Mouse (Mus musculus) liver, embryonic 16.5 days (tissue): Measurements from ENCODE around the gene Caln1. TPM values are rescaled to one million over a fixed set of nuclear protein-coding genes. Genes with fewer than 3 reads are reported as not detected.
A peak's percentile ranks its signal among the peaks of the same experiment; 100 is the strongest.

Experiments used
- ATAC-seq: fragments of 200-750 bp; cut with Nextera tagmentation; 2 replicates; pipeline ENCODE4 v1.8.0; 2017; ENCODE audit warnings: low read depth, mild to moderate bottlenecking, moderate number of reproducible peaks, moderate library complexity
- H3K27ac ChIP-seq: fragments of 300-500 bp; sonication (generic); 2 replicates; pipeline ENCODE4 v1.5.1; 2014; ENCODE audit warnings: mild to moderate bottlenecking, low read length
- H3K27me3 ChIP-seq: fragments of 300-500 bp; sonication (generic); 2 replicates; pipeline ENCODE4 v1.6.1; 2014; ENCODE audit warnings: low read depth, low read length, mixed read lengths; ENCODE audit not compliant: control insufficient read depth, insufficient read depth
- H3K36me3 ChIP-seq: fragments of 300-500 bp; sonication (generic); 2 replicates; pipeline ENCODE4 v1.6.1; 2014; ENCODE audit warnings: mild to moderate bottlenecking; ENCODE audit not compliant: control insufficient read depth, insufficient read depth
- H3K4me1 ChIP-seq: fragments of 300-500 bp; sonication (generic); 2 replicates; pipeline ENCODE4 v1.6.1; 2014; ENCODE audit warnings: low read depth, low read length, mixed read lengths; ENCODE audit not compliant: control insufficient read depth
- H3K4me2 ChIP-seq: fragments of 300-500 bp; sonication (generic); 2 replicates; pipeline ENCODE4 v1.6.1; 2014; ENCODE audit warnings: low read depth, low read length, mixed read lengths
- H3K4me3 ChIP-seq: fragments of 300-500 bp; sonication (generic); 2 replicates; pipeline ENCODE4 v1.5.1; 2014; ENCODE audit warnings: low read depth, mild to moderate bottlenecking, low read length
- H3K9ac ChIP-seq: fragments of 300-500 bp; sonication (generic); 2 replicates; pipeline ENCODE4 v1.6.1; 2014; ENCODE audit warnings: low read depth, low read length
- H3K9me3 ChIP-seq: fragments of 300-500 bp; sonication (generic); replicated peaks from 2 replicates; pipeline ENCODE4 v1.6.1; 2016; ENCODE audit warnings: low read length; ENCODE audit not compliant: control insufficient read depth
- WGBS: fragments of 180-500 bp; shearing (Covaris S2); extraction: QIAGEN DNeasy Blood & Tissue Kit; methylation state at CpG from one replicate; pipeline ENCODE4 v1.1.7; 2014; ENCODE audit not compliant: insufficient replicate concordance; 5-methylcytosine and 5-hydroxymethylcytosine counted together
- polyA plus RNA-seq: library from polyadenylated mRNA; unstranded; fragments of >200 nt; fragmentation: Nextera tagmentation; extraction: Ambion mirVana; gene quantifications from 2 replicates; pipeline ENCODE4 v1.2.1, GENCODE M21; 2015

The Caln1 gene
- polyA plus RNA-seq, 1 experiment from 2014 or later = not detected

DNA sequence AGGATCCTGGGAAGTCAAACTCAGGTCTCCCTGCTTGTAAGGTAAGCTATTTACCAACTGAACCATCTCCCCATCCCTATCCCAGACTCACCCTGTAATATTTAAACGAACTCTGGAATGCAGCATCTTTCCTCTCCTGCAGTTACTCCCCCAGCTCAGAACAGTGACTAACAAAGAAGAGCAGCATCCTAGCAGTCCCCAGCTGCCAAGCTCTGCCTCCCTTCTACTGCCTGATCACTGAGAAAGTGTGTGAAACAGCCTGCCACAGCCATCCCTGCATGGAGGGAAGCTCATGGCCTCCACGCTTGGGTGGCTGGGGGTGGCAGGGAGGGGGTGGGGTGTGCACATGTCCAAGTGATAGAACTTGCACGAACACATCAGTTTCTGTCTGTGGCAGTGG lies 303.3 kb downstream of the Caln1 start:
- H3K4me3 ChIP-seq = no peak overlapping the region
- no peak overlapping the region for H3K9ac ChIP-seq
- 45% methylated on average over 3 of the region's 3 CpGs for WGBS
- no peaks in the 10 kb centered on the region for H3K4me1 ChIP-seq
- no peak overlapping the region for H3K27ac ChIP-seq
- H3K4me2 ChIP-seq = no peak overlapping the region
- no peaks in the 10 kb centered on the region for H3K36me3 ChIP-seq
- no peak for ATAC-seq
- H3K27me3 ChIP-seq = no peaks in the 10 kb centered on the region
- no peaks in the 10 kb centered on the region for H3K9me3 ChIP-seq

DNA sequence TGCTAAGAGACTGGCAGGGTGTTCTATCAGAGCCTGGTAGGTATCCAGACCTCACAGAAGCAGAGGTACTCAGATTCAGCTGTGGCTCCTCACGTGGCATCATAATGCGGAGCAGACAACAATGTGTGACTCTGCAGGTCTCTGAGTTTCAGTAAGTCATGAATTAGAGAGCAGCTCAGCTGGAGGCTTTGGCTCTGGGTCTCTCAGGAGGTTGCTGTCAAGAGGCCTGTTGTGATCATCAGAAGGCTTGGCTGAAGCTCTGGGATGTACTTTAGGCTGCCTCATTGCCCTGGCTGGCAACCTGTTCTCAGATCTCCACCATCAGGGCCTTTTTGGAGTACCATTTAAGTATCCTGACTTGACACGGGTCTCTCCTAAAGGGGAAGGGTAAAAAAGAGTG lies 303.8 kb downstream of the Caln1 start:
- Histone ChIP-seq H3K9ac (no peak overlapping the region), H3K36me3 (no peaks in the 10 kb centered on the region), H3K9me3 (no peaks in the 10 kb centered on the region), H3K4me2 (no peak overlapping the region), H3K4me3 (no peak overlapping the region), H3K27me3 (no peaks in the 10 kb centered on the region), H3K4me1 (no peaks in the 10 kb centered on the region), H3K27ac (no peak overlapping the region)
- 51% methylated on average over 3 of the region's 3 CpGs for WGBS
- ATAC-seq = no peak

DNA sequence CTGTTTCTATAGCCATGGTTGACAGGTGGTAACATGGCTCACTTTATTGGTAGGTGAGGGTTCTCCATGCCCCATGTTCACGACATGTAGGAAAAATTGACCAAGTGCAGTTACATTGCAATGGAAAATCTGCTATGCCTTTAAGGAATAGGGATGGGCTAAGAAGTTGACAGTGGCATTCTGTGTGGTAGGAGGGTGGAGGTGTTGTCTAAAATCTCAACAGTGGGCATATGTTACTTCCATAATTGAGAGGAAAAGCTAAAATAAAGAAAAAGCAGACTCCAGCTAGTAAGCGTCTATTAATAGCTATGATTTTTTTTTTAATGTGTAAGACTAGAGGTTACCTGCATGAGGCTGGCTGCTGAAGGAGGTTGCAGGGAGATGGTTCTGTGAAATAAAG lies 308.6 kb downstream of the Caln1 start:
- Histone ChIP-seq H3K9ac (no peak overlapping the region), H3K4me2 (no peak overlapping the region), H3K9me3 (no peaks in the 10 kb centered on the region), H3K27ac (no peak overlapping the region), H3K4me1 (no peaks in the 10 kb centered on the region), H3K27me3 (no peaks in the 10 kb centered on the region), H3K4me3 (no peak overlapping the region), H3K36me3 (no peaks in the 10 kb centered on the region)
- WGBS = 54% methylated on average over 2 of the region's 2 CpGs
- no peak for ATAC-seq

DNA sequence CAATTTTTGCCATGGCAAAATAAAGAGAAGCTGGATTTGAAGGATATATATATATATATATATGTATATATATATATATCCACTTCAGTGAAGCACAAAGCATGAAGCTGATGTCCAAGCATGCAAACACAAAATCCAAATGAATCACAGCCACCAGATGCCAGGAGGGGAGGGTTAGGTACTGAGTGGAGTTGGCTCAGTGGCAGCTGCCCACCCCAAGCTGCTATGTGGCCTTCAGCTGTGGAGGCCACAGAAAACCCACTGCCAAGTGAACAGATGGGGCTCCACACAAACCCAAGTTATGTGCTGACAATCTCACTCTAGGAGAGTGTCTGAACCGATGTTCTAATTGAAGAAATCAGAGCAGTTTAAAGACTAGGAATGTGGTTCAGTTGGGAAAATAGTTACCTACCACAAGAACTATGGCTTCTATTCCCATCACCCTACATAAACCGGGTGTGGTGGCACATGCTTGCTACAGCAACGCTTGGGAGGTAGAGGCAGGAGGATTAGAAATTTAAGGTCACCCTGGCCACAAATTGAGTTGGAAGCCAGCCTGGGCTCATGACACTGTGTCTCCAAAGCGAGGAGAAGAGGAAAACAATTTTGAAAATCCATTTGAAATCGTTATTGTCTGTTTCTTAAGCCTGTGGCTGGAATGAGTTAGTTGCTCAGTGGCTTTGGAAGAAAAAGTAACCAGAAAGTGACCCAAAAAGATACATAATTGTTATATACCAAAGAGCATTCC lies 316.8 kb downstream of the Caln1 start:
- H3K36me3 ChIP-seq = no peaks in the 10 kb centered on the region

DNA sequence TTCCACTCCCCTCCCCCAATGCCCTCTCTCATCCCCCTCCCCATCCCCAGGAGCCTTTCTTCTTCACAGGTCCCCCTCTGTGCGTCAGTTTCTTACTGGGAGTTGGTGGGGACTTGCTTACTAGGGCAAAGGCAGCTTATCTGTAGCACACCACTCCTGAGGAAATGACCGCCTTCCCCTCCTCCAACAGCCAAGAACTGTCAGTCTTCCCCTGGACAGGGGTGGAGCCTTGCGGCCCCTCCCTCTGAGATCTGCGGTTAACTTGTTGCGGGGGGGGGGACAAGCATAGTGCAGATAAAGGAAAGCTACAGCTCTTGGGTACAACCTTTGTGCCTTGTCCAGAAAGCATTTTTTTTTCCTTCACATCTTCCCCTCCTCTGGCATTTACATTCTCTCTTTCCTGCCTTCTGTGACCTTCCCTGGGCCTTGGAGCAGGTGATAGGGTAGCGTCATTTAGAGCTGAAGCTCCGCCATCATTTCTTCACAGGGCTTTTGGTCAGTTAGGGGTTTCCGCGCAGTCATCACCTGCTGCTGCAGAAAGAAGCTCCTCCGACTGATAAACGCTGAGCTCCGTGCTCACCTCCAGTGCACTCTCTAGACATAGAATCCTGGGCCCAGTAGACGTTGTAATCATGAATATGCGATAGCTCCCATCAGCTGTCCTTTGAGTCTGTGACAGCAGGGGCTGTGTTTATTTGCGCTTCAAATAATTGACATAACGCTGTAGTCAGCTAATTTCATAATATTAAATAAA lies 319.3 kb downstream of the Caln1 start:
- Histone ChIP-seq H3K27me3 (no peaks in the 10 kb centered on the region), H3K4me2 (peak overlapping the region; percentile 49), H3K36me3 (no peaks in the 10 kb centered on the region), H3K4me3 (peak overlapping the region; percentile 24), H3K27ac (peak overlapping the region; percentile 48), H3K4me1 (peaks cover 7% of the 10 kb centered on the region), H3K9ac (no peak overlapping the region), H3K9me3 (no peaks in the 10 kb centered on the region)
- peak; percentile 92 for ATAC-seq
- 15% methylated on average over 16 of the region's 16 CpGs for WGBS

More for the DNA sequence above, 316.8 kb downstream of the Caln1 start:
- Histone ChIP-seq H3K4me1 (peaks cover 7% of the 10 kb centered on the region), H3K4me3 (no peak overlapping the region), H3K27me3 (no peaks in the 10 kb centered on the region), H3K4me2 (no peak overlapping the region), H3K27ac (no peak overlapping the region), H3K9ac (no peak overlapping the region), H3K9me3 (no peaks in the 10 kb centered on the region)
- ATAC-seq = no peak
- 57% methylated on average over 5 of the region's 5 CpGs for WGBS

DNA sequence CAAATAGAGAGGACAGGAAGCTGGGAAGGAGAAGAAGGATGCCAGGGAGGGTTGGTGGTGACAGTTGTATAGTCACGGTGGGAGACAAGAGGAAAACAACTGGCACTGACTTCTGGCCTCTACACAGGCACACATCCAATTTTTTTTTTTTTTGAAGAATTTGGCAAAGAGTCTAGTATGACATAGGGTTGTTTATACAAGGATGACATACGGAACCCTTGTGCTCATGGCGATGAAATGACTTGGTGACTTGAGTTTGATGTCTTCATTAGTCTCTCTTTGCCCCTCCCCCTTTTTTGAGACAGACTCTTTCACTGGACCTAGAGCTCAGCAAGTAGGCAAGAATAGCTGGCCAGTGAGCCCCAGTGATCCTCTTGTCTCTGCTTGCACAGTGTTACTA lies 322.1 kb downstream of the Caln1 start:
- Histone ChIP-seq H3K9ac (no peak overlapping the region), H3K4me3 (no peak overlapping the region)
- WGBS = 86% methylated on average over 3 of the region's 3 CpGs

DNA sequence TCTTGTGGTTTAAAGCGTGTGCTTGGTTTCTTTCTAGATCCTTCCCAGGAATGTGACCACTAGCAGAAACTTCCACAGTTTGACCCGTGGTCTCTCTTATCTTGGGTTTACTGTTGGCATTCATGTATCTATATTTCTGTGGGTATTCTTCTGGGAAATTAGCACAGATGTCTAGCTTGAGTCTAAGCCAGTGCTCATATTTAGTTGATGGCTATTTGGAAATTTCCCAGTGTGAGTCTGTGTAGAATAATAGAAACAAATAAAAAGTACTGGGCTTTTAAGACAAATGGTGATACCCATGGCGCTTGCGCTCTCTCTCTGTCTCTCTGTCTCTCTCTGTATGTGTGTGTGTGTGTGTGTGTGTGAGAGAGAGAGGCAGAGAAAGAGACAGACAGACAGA lies 330.2 kb downstream of the Caln1 start:
- no peak overlapping the region for H3K4me2 ChIP-seq
- no peak overlapping the region for H3K9ac ChIP-seq
- WGBS = 57% methylated on average over 4 of the region's 4 CpGs
- no peak overlapping the region for H3K27ac ChIP-seq
- no peaks in the 10 kb centered on the region for H3K9me3 ChIP-seq
- H3K4me1 ChIP-seq = no peaks in the 10 kb centered on the region
- no peaks in the 10 kb centered on the region for H3K27me3 ChIP-seq
- H3K4me3 ChIP-seq = no peak overlapping the region
- no peaks in the 10 kb centered on the region for H3K36me3 ChIP-seq
- ATAC-seq = no peak

More for the DNA sequence above, 322.1 kb downstream of the Caln1 start:
- no peak overlapping the region for H3K4me2 ChIP-seq
- no peaks in the 10 kb centered on the region for H3K9me3 ChIP-seq
- H3K36me3 ChIP-seq = no peaks in the 10 kb centered on the region
- H3K27ac ChIP-seq = no peak overlapping the region
- H3K4me1 ChIP-seq = peaks cover 7% of the 10 kb centered on the region
- H3K27me3 ChIP-seq = no peaks in the 10 kb centered on the region
- ATAC-seq = no peak

DNA sequence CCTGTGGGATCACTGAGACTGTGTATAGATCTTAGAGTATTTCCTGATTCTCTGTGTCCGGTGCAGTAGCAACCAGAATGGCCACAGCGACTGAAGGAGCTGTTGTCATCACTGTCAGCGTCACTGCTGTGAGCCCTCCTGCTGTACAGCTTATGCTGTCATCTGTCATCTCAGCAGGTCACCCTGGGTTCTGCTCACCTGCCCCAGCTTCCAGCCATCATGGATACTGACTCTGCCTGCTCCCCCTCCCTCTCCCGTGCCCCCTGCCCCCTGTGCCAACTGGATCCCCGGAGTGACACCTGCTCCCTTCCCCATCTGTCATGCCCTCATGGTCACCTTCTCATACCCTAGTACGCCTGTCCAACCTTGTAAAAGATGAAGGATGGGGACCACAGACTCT lies 332.5 kb downstream of the Caln1 start:
- Histone ChIP-seq H3K27ac (no peak overlapping the region), H3K4me1 (no peaks in the 10 kb centered on the region), H3K4me2 (no peak overlapping the region), H3K27me3 (no peaks in the 10 kb centered on the region), H3K4me3 (no peak overlapping the region), H3K9me3 (no peaks in the 10 kb centered on the region), H3K36me3 (no peaks in the 10 kb centered on the region), H3K9ac (no peak overlapping the region)
- ATAC-seq = no peak
- WGBS = 69% methylated on average over 6 of the region's 6 CpGs

DNA sequence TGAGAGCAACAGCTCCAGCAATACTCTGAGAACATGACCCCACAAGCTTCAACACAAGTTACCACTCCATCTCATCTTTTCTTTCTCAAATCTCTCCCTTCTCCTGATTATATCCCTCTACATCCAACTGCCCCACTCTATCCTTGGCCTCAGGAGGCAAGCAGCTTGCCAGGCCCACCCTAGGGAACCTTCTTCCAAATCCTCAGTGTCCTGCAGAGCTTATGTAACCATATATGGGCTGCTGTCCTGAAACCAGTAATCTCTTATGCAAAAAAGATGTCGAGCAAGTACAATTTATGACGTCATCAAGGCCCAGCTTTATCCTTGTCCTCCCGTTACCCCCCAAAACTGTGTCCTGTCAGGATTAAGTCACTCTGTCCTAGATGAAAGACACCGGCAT lies 333.1 kb downstream of the Caln1 start:
- no peak overlapping the region for H3K4me2 ChIP-seq
- no peaks in the 10 kb centered on the region for H3K27me3 ChIP-seq
- no peaks in the 10 kb centered on the region for H3K4me1 ChIP-seq
- H3K9me3 ChIP-seq = no peaks in the 10 kb centered on the region
- H3K27ac ChIP-seq = no peak overlapping the region
- H3K36me3 ChIP-seq = no peaks in the 10 kb centered on the region
- ATAC-seq = no peak
- H3K9ac ChIP-seq = no peak overlapping the region
- 61% methylated on average over 4 of the region's 4 CpGs for WGBS
- no peak overlapping the region for H3K4me3 ChIP-seq
